Mouse (Mus musculus) liver, embryonic 16.5 days (tissue): ENCODE measurements around the gene Plscr2. TPM values are rescaled to one million over a fixed set of nuclear protein-coding genes. Genes with fewer than 3 reads are reported as not detected.
"Not testable (repeated sequence)": the region's sequence is repeated elsewhere in the genome, so short reads cannot be mapped to it uniquely, and the experiment has no call there.

Source experiments
- ATAC-seq: fragments of 200-750 bp; cut with Nextera tagmentation; 2 replicates; pipeline ENCODE4 v1.8.0; 2017; ENCODE audit warnings: low read depth, mild to moderate bottlenecking, moderate number of reproducible peaks, moderate library complexity
- H3K27ac ChIP-seq: fragments of 300-500 bp; sonication (generic); 2 replicates; pipeline ENCODE4 v1.5.1; 2014; ENCODE audit warnings: mild to moderate bottlenecking, low read length
- H3K27me3 ChIP-seq: fragments of 300-500 bp; sonication (generic); 2 replicates; pipeline ENCODE4 v1.6.1; 2014; ENCODE audit warnings: low read depth, low read length, mixed read lengths; ENCODE audit not compliant: control insufficient read depth, insufficient read depth
- H3K36me3 ChIP-seq: fragments of 300-500 bp; sonication (generic); 2 replicates; pipeline ENCODE4 v1.6.1; 2014; ENCODE audit warnings: mild to moderate bottlenecking; ENCODE audit not compliant: control insufficient read depth, insufficient read depth
- H3K4me1 ChIP-seq: fragments of 300-500 bp; sonication (generic); 2 replicates; pipeline ENCODE4 v1.6.1; 2014; ENCODE audit warnings: low read depth, low read length, mixed read lengths; ENCODE audit not compliant: control insufficient read depth
- H3K4me2 ChIP-seq: fragments of 300-500 bp; sonication (generic); 2 replicates; pipeline ENCODE4 v1.6.1; 2014; ENCODE audit warnings: low read depth, low read length, mixed read lengths
- H3K4me3 ChIP-seq: fragments of 300-500 bp; sonication (generic); 2 replicates; pipeline ENCODE4 v1.5.1; 2014; ENCODE audit warnings: low read depth, mild to moderate bottlenecking, low read length
- H3K9ac ChIP-seq: fragments of 300-500 bp; sonication (generic); 2 replicates; pipeline ENCODE4 v1.6.1; 2014; ENCODE audit warnings: low read depth, low read length
- H3K9me3 ChIP-seq: fragments of 300-500 bp; sonication (generic); replicated peaks from 2 replicates; pipeline ENCODE4 v1.6.1; 2016; ENCODE audit warnings: low read length; ENCODE audit not compliant: control insufficient read depth
- WGBS: fragments of 180-500 bp; shearing (Covaris S2); extraction: QIAGEN DNeasy Blood & Tissue Kit; methylation state at CpG from one replicate; pipeline ENCODE4 v1.1.7; 2014; ENCODE audit not compliant: insufficient replicate concordance; 5-methylcytosine and 5-hydroxymethylcytosine counted together
- polyA plus RNA-seq: library from polyadenylated mRNA; unstranded; fragments of >200 nt; fragmentation: Nextera tagmentation; extraction: Ambion mirVana; gene quantifications from 2 replicates; pipeline ENCODE4 v1.2.1, GENCODE M21; 2015

Plscr2 gene
- polyA plus RNA-seq, 1 experiment from 2014 or later = 0.72 TPM

DNA sequence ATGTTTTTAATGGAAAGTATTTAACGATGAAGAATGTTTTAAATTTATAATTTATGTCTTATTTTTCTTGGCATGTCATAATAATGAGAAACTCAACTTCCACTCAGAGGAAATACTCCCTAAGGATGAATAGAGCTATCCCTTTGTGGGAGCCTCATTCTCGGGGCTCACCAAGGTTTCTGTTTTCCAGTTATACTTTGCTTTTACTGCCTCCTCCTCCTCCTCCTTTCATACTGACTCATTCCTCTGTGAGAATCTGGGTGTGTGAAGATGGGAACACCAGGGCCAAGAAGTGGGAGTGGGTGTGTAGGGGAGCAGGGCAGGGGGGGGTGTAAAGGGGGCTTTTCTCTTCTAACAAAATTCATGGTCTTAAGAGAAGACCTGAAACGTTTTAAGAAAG is 17.5 kb downstream of the Plscr2 start:
- no peak overlapping the region for H3K9ac ChIP-seq
- no peak for ATAC-seq
- no peaks in the 10 kb centered on the region for H3K27me3 ChIP-seq
- no peaks in the 10 kb centered on the region for H3K9me3 ChIP-seq
- H3K36me3 ChIP-seq = no peaks in the 10 kb centered on the region
- H3K4me2 ChIP-seq = no peak overlapping the region
- no peak overlapping the region for H3K4me3 ChIP-seq
- WGBS = 55% methylated on average over 3 of the region's 3 CpGs
- H3K27ac ChIP-seq = no peak overlapping the region
- H3K4me1 ChIP-seq = no peaks in the 10 kb centered on the region

DNA sequence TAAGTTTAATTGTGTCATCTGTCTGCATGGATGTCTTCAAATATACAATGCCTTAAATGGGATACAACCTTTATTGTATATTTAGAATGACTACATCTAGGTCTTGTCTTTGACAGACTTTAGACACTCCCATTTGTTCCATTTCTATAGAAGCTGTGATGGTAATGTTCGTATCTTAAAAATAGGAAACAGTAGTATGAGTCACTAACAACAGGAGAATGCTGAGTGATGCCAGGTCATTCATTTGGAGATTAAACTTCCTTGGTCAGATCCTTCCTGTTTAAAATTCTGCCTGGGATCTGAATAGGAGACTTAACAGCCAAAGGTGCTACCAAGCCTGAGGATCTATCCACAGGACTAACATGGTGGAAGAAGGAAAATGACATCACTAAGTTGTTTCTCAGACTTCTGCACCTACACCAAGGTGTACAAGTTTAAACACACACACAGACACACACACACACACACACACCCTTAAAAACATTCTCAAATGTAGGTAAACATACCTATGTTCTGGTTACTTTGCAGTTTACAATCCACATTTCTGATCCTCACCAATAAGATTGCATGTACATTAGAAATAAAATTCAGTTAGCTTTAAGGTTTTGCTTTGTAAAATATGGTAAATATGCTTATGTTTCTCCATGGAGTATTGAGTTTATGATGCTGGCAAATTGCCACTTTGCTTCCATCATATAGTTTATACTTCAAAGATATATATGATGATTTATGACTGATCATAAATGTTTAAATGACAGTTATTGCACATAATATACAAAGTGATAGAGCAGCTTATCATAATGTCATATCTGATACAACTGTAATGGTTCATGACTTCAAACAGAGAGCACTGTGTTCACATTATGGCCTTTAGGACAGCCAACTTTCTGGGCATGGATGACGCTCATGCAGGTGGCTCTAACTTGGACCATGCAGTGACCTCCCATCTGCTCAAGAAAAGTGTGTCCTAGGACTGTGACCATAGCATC is 18.5 kb downstream of the Plscr2 start:
- ATAC-seq = no peak
- no peak overlapping the region for H3K4me2 ChIP-seq
- H3K9me3 ChIP-seq = no peaks in the 10 kb centered on the region
- WGBS = 66% methylated on average over 2 of the region's 2 CpGs
- H3K27ac ChIP-seq = no peak overlapping the region
- H3K4me3 ChIP-seq = no peak overlapping the region
- no peaks in the 10 kb centered on the region for H3K36me3 ChIP-seq
- H3K27me3 ChIP-seq = no peaks in the 10 kb centered on the region
- H3K9ac ChIP-seq = no peak overlapping the region
- no peaks in the 10 kb centered on the region for H3K4me1 ChIP-seq

- Histone ChIP-seq H3K4me3 (no peak overlapping the region), H3K9me3 (no peaks in the 10 kb centered on the region), H3K9ac (no peak overlapping the region), H3K27me3 (no peaks in the 10 kb centered on the region), H3K36me3 (no peaks in the 10 kb centered on the region), H3K4me2 (no peak overlapping the region), H3K4me1 (no peaks in the 10 kb centered on the region), H3K27ac (no peak overlapping the region)
- ATAC-seq = no peak
- 72% methylated on average over 1 of the region's 1 CpGs for WGBS
Measured at GRCm38 (mm10) chr9:92298288-92298687, 22.9 kb downstream of the Plscr2 start.

- WGBS = 20% methylated on average over 3 of the region's 3 CpGs
- no peak overlapping the region for H3K4me2 ChIP-seq
- H3K27me3 ChIP-seq = no peaks in the 10 kb centered on the region
- H3K4me3 ChIP-seq = no peak overlapping the region
- H3K27ac ChIP-seq = no peak overlapping the region
- H3K9me3 ChIP-seq = no peaks in the 10 kb centered on the region
- no peaks in the 10 kb centered on the region for H3K36me3 ChIP-seq
- H3K4me1 ChIP-seq = no peaks in the 10 kb centered on the region
- H3K9ac ChIP-seq = no peak overlapping the region
- ATAC-seq = no peak
Measured at GRCm38 (mm10) chr9:92301213-92301612, 25.8 kb downstream of the Plscr2 start.

DNA sequence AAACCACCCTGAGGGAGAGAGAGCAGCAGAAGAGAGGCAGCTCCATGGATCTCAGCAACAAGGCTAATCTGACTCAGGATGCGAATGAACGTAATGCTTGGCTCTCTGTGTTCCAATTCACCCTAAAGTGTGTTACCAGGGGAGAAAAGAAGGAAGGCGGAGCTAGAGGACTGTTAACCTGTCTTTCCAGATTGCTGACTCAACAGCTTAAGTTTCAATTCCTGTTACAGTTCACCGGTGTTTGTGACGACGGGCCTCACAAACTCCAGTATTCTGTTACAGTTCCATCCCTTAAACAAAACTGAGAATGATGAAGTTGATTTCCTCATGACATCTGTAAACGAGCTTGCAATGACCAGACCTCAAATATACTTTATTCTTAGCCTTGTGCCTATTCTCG is 29.7 kb downstream of the Plscr2 start:
- WGBS = 65% methylated on average over 8 of the region's 8 CpGs
- Histone ChIP-seq H3K27ac (no peak overlapping the region), H3K4me1 (no peaks in the 10 kb centered on the region), H3K27me3 (no peaks in the 10 kb centered on the region), H3K9ac (no peak overlapping the region), H3K9me3 (no peaks in the 10 kb centered on the region), H3K4me3 (no peak overlapping the region), H3K4me2 (no peak overlapping the region), H3K36me3 (no peaks in the 10 kb centered on the region)
- no peak for ATAC-seq

DNA sequence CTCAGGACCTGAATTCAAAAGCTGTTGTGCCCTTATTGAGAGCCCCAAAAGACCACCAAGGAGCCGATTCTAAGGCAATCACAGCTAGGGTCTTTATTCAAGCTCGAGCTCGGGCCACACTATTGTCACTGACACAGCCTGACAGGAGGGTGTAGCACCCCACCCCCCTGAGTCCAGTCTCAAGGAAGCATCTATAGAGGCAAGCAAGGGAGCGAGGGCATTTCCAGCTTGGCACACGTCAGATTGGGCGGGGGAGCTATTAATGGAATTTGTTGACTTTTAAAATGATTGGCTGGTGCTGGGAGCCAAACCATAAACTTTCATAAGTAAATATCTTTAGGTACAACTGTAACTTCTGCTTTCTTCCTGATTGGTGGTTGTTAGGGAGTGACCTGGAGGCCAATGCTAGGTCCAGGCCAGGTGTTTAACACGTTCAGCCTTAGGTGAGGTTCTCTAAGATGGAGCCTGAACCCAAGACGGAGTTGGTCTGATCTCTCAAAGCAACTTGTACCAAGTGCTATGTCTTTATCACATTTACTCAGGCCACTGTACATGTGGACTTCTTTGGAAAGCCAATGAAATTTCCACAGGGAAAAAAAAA is 30.3 kb downstream of the Plscr2 start:
- no peak overlapping the region for H3K4me3 ChIP-seq
- no peaks in the 10 kb centered on the region for H3K27me3 ChIP-seq
- H3K36me3 ChIP-seq = no peaks in the 10 kb centered on the region
- no peak overlapping the region for H3K9ac ChIP-seq
- H3K4me2 ChIP-seq = no peak overlapping the region
- H3K9me3 ChIP-seq = no peaks in the 10 kb centered on the region
- no peak overlapping the region for H3K27ac ChIP-seq
- WGBS = 72% methylated on average over 8 of the region's 8 CpGs
- ATAC-seq = no peak
- no peaks in the 10 kb centered on the region for H3K4me1 ChIP-seq

DNA sequence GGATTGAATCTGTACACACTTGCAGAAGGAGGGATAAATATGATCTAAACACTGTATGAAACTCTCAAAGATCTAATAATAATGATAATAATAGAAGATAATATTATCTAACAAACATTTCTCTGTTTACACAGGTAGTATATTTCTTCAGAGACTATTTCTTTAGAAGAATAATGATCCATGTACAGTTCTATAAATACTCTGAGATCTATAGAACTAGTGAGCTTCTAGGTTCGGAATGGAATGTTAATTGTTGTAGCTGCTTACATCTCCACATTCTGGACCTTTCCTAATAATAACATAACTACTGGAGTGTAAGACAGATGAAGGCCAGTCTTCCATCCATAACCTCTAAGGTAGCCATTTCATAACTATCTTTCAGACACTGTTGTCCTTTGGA is 33.7 kb downstream of the Plscr2 start, which contains the start of gene 1700057G04Rik:
Gene 1700057G04Rik, plus strand, starts transcription at position 301 of the 400 bp plus-strand sequence.
- H3K4me2 ChIP-seq = no peak within 1 kb of the TSS
- H3K36me3 ChIP-seq = no peaks in the 10 kb centered on the region
- H3K27me3 ChIP-seq = no peaks in the 10 kb centered on the region
- H3K9ac ChIP-seq = no peak within 1 kb of the TSS
- ATAC-seq = no peak
- no peaks in the 10 kb centered on the region for H3K9me3 ChIP-seq
- 51% methylated on average over 1 of the region's 1 CpGs for WGBS
- no peak within 1 kb of the TSS for H3K27ac ChIP-seq
- no peak within 1 kb of the TSS for H3K4me3 ChIP-seq
- no peaks in the 10 kb centered on the region for H3K4me1 ChIP-seq

- H3K4me3 ChIP-seq = no peak overlapping the region
- no peak overlapping the region for H3K9ac ChIP-seq
- H3K36me3 ChIP-seq = no peaks in the 10 kb centered on the region
- WGBS = 66% methylated on average over 3 of the region's 3 CpGs
- no peak for ATAC-seq
- no peaks in the 10 kb centered on the region for H3K9me3 ChIP-seq
- no peak overlapping the region for H3K4me2 ChIP-seq
- no peaks in the 10 kb centered on the region for H3K27me3 ChIP-seq
- no peak overlapping the region for H3K27ac ChIP-seq
- no peaks in the 10 kb centered on the region for H3K4me1 ChIP-seq
Measured at GRCm38 (mm10) chr9:92316791-92317190, 41.4 kb downstream of the Plscr2 start.

GRCm38 (mm10) chr9:92325936-92326335 is 50.5 kb downstream of the Plscr2 start:
- H3K4me2 ChIP-seq, H3K9me3 ChIP-seq, ATAC-seq, H3K9ac ChIP-seq, H3K4me1 ChIP-seq, H3K4me3 ChIP-seq, H3K27me3 ChIP-seq, H3K27ac ChIP-seq, H3K36me3 ChIP-seq: not testable (repeated sequence)
- 51% methylated on average over 9 of the region's 9 CpGs for WGBS
